Mouse (Mus musculus) CH12F3 (cell line): Measurements from ENCODE around the gene Schip1.

Source experiments
- in situ Hi-C: fragments of 300-500 bp; cut with MboI; formaldehyde crosslinking; loops from 2 replicates; pipeline ENCODE4 v1.14.3; 2020; ENCODE audit warnings: low sequenced_read_pairs

Schip1 gene

GRCm38 (mm10) chr3:68378799-68379198 is 314.2 kb downstream of the Schip1 start:
- in situ Hi-C loops, result no loop called here

DNA sequence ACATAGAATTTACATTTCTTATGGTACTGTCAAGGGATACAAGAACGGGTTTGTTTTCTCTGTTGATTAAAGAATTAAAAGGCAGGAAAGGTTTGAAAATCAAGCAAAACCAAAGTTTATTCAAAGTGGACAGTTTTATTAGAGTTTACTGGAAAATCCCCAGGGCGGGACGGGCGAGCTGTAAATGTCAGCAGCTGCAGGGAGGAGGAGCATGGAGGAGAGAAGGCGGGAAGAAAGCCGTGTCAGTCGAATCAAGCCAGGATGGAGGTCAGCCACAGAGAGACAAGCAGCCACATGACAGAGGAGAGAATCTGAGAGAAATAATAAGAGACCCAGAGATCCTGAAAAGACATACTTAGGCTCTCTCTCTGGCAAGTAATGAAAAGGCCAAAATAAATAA is 314.6 kb downstream of the Schip1 start:
- in situ Hi-C loops, result no loop called here

DNA sequence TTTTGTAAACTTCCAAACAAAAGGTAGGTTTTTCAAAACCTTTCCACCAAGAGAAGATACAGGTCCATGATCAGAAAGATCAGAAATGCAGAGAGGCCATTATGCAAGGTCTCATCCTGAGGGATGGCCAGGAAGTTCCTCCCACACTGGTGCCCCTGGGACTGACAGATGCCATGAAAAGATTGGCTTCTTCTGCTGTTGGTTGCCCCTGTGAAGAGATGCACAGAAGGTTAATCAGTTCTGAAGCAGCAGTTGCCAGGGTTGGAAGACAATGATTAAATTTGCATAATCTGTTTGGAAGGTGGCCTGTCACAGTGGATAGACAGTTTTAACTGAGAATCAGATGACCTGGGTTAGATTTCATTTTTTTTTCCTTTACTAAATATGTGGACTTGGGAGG is 319.1 kb downstream of the Schip1 start:
- in situ Hi-C loops, result no loop called here

DNA sequence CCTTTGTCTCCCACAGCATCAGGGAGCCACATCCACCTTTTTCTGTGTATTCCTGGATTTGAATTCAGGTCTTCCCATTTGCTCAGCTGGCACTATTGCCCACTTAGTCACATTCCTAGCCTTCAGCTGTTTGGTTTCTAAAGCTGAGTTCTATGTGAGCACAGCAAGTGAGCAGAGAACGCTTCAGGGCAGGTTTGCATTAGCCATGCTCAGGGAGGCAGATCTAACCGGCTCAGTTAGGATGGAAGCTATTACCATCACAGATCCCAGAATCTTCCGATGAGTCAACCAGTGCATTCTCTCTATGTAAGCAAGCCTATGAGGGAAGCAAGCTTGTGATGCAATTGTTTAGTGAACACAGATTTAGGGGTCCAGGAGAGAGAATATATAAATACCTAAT is 320.9 kb downstream of the Schip1 start:
- in situ Hi-C loops, result no loop called here

- in situ Hi-C loops, result no loop called here
These were observed 323.4 kb downstream of the Schip1 start for GRCm38 (mm10) chr3:68388023-68388422.

- in situ Hi-C loops, result no loop called here
These were observed 329.0 kb downstream of the Schip1 start for GRCm38 (mm10) chr3:68393578-68393977.

GRCm38 (mm10) chr3:68398691-68399090 is 334.1 kb downstream of the Schip1 start:
- in situ Hi-C loops, result no loop called here

DNA sequence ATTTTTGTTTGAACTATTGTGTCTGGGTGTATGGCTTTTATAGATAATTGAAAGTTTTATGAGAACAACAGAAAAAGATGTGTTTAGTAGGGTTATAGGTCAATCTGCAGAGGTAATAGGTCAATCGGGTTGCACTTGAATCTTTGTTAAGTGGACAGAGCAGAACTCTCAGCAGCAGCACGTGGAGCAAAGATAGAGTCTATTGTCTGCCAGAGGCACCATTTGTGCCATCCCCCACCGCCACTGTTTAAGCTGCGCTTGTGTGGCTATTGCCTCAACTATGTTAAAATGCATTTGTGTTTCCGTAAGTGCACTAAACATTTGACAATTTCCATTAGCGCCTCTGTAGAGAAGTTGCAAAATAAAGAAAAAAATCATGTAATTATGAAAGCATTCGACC is 335.5 kb downstream of the Schip1 start:
- in situ Hi-C loops, result no loop called here

DNA sequence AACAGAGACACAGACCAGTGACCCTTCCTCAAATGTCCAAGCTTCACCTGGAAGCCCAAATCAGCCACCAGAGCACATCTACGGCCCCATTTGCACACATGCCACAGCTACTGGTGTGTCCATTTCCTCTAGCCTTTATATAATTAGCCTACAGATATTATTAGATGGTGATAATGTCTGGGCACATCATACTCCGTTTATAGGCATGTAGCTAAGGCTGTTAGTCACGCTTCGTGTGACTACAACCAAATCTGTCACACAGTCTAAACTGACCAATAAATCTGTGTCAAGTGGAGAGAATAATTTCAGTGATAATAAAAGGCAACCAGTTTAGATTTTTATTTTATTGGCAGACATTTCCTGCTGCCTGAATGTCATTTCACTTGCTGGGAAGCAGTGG is 338.7 kb downstream of the Schip1 start:
- in situ Hi-C loops, result no loop called here

DNA sequence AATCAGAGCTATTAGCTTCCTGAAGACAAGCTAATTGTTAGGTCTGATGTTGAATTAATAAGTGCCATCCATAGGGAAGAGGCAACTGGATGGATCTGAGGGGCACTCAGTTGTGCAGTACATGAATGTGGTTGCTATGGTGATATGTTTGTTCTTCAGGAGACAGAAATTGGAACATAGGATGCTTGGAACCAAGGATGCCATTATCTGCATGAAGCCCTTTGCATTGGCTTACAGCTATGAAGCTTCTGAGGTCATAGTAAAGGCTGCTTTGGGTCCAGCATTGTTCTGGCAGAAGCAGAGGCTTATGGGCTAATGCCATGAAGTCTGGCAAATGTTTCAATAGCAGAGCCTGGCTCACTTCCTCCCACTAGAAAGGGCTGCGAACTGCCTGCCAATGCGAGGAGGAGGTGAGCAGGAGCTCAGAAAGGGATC is 339.2 kb downstream of the Schip1 start:
- in situ Hi-C loops, result no loop called here

GRCm38 (mm10) chr3:68405724-68406123 is 341.1 kb downstream of the Schip1 start:
- in situ Hi-C loops, result no loop called here

- in situ Hi-C loops, result no loop called here
These were observed 347.7 kb downstream of the Schip1 start for GRCm38 (mm10) chr3:68412262-68412661.

GRCm38 (mm10) chr3:68419792-68420191 is 355.2 kb downstream of the Schip1 start:
- in situ Hi-C loops, result no loop called here

DNA sequence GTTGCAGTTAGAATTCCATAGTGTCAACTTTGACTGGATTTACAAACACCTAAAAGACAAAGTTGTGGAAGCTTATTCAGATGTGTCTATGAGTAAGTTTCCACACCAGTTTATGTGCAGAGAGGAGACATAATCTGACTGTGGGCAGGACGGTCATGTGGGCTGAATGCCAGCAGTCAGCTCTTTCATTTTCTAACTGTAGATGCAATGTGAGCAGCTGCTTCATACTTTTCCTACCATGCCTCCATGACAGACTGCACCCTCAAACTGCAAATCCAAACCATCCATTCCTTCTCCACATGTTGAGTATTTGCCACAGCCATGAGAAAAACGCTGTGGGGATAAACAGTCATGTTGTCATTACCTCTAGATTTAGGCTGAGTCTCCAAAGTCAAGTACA is 356.3 kb downstream of the Schip1 start:
- in situ Hi-C loops, result no loop called here

DNA sequence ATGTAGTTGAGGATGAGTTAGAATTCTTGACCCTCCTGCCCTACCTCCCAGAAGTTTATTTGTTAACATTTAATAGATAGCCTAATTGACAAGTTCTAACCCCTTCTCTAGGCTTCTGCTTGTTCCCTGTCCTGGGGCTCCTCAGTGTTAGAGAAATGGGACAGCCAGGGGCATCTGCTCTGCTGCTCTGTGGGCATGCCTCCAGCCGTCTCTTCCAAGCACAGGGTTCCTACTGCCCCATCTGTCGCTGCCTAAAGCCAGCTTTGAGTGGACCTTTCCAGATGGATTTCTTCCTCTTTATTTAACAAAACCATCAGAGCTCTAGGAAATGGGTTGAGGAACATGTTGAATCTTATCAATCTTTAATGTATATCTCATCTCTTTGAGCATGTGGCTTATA is 357.2 kb downstream of the Schip1 start:
- in situ Hi-C loops, result no loop called here

- in situ Hi-C loops, result no loop called here
These were observed 363.5 kb downstream of the Schip1 start for GRCm38 (mm10) chr3:68428081-68428480.

- in situ Hi-C loops, result no loop called here
These were observed 369.8 kb downstream of the Schip1 start for GRCm38 (mm10) chr3:68434435-68434834.

GRCm38 (mm10) chr3:68434897-68435296 is 370.3 kb downstream of the Schip1 start:
- in situ Hi-C loops, result no loop called here

DNA sequence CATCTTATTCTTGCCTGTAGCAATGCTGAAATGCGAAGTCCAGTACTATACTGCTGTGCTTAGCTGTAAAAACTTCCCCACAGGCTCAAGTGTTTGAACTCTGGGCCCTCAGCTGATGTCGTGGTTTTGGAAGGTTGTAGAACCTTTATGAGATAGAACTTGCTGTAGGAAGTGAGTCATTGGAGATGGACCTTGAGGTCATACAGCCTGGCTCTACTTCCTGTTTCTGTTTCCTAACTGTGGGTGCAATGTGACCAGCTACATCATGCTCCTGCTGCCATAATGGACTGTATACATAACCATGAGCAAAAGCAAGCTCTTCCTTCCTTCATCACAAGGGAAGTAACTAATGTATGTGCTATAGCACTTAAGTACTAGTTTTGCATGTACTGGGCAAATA is 383.9 kb downstream of the Schip1 start:
- in situ Hi-C loops, result no loop called here

- in situ Hi-C loops, result no loop called here
These were observed 387.0 kb downstream of the Schip1 start for GRCm38 (mm10) chr3:68451634-68452033.

GRCm38 (mm10) chr3:68453266-68453665 is 388.7 kb downstream of the Schip1 start:
- in situ Hi-C loops, result no loop called here

DNA sequence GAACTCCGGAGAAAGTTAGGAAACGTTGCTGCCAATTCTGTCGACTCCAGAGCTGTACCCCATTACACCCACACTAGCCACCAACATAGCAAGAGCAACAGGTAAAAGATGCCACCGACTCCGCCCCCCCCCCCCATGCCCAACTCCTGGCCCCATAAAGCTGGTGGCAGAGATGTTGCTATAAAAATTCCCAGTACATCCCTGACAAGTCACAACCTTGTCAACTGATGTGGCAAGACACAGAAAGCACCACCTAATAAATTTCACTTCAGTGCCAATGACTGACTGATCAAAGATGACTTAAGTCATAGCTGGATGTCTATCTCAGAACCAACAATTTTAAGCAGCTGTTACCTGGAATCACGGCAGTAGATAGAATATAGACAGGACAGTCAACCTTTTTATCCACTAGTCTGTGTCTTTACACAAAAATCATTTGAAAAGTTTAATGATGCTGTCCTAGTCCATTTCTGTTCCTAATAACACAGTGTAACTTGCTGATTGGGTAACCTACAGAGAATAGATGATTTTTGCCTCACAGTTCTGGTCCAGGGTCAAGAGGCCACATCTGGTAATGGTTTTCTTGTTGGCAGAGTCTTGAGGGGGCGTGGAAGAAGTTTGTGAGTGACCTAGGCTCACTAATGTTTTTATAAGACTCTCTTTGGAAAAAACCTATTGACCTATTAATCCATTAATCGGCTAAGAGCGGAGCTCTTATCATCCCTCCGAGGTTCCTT is 389.3 kb downstream of the Schip1 start:
- in situ Hi-C loops, result no loop called here

- in situ Hi-C loops, result no loop called here
These were observed 402.0 kb downstream of the Schip1 start for GRCm38 (mm10) chr3:68466643-68467042.
